Mouse (Mus musculus) lung, postnatal 0 days (tissue): Measurements from ENCODE around the gene Opcml. TPM values are rescaled to one million over a fixed set of nuclear protein-coding genes. Genes with fewer than 3 reads are reported as not detected.

Experiments used
- ATAC-seq: fragments of 200-750 bp; cut with Nextera tagmentation; 2 replicates; pipeline ENCODE4 v1.8.0; 2017; ENCODE audit warnings: moderate library complexity
- DNase-seq: peaks from one replicate; pipeline ENCODE4 v3.0.0-alpha.2; 2016; ENCODE audit warnings: low spot score
- H3K27ac ChIP-seq: fragments of 300-500 bp; sonication (generic); 2 replicates; pipeline ENCODE4 v1.5.1; 2014; ENCODE audit warnings: antibody characterized with exemption, mild to moderate bottlenecking, low read length, mixed read lengths
- H3K27me3 ChIP-seq: fragments of 300-500 bp; sonication (generic); replicated peaks from 2 replicates; pipeline ENCODE4 v1.6.1; 2014; ENCODE audit warnings: low read length, mixed read lengths; ENCODE audit not compliant: insufficient read depth
- H3K36me3 ChIP-seq: fragments of 300-500 bp; sonication (generic); 2 replicates; pipeline ENCODE4 v1.6.1; 2014; ENCODE audit warnings: low read length, mixed read lengths; ENCODE audit not compliant: insufficient read depth
- H3K4me1 ChIP-seq: fragments of 300-500 bp; sonication (generic); 2 replicates; pipeline ENCODE4 v1.6.1; 2014; ENCODE audit warnings: antibody characterized with exemption, low read depth, low read length, mixed read lengths; ENCODE audit not compliant: insufficient read depth
- H3K4me2 ChIP-seq: fragments of 300-500 bp; sonication (generic); replicated peaks from 2 replicates; pipeline ENCODE4 v1.6.1; 2014; ENCODE audit warnings: low read depth, mild to moderate bottlenecking, low read length, moderate library complexity, mixed read lengths
- H3K4me3 ChIP-seq: fragments of 300-500 bp; sonication (generic); 2 replicates; pipeline ENCODE4 v1.5.1; 2014; ENCODE audit warnings: low read depth, low read length
- H3K9ac ChIP-seq: fragments of 300-500 bp; sonication (generic); replicated peaks from 2 replicates; pipeline ENCODE4 v1.6.1; 2014; ENCODE audit warnings: low read depth, mild to moderate bottlenecking
- H3K9me3 ChIP-seq: fragments of 300-500 bp; sonication (generic); 2 replicates; pipeline ENCODE4 v1.6.1; 2016; ENCODE audit warnings: low read length, mixed read lengths
- CTCF ChIP-seq: IDR thresholded peaks from 2 replicates; pipeline ENCODE4 v1.5.1; 2016; ENCODE audit warnings: antibody characterized with exemption, mild to moderate bottlenecking
- EP300 ChIP-seq: IDR thresholded peaks from 2 replicates; pipeline ENCODE4 v1.6.1; 2016; ENCODE audit warnings: antibody characterized with exemption, mild to moderate bottlenecking, control low read depth
- WGBS: fragments of 180-500 bp; shearing (Covaris S2); extraction: QIAGEN DNeasy Blood & Tissue Kit; methylation state at CpG from one replicate; pipeline ENCODE4 v1.1.7; 2014; 5-methylcytosine and 5-hydroxymethylcytosine counted together
- polyA plus RNA-seq: library from polyadenylated mRNA; unstranded; fragments of >200 nt; fragmentation: Nextera tagmentation; extraction: Ambion mirVana; gene quantifications from 2 replicates; pipeline ENCODE4 v1.2.1, GENCODE M21; 2015

Opcml gene
- polyA plus RNA-seq, 1 experiment from 2014 or later = 2.5 TPM

- Histone ChIP-seq H3K4me3 (no peak overlapping the region), H3K27me3 (no peaks in the 10 kb centered on the region), H3K4me2 (no peak overlapping the region), H3K36me3 (no peaks in the 10 kb centered on the region), H3K9me3 (no peaks in the 10 kb centered on the region), H3K27ac (no peak overlapping the region), H3K4me1 (no peaks in the 10 kb centered on the region), H3K9ac (no peak overlapping the region)
- ATAC-seq = no peak
- no peak for DNase-seq
- 77% methylated on average over 2 of the region's 2 CpGs for WGBS
- TF ChIP-seq EP300 (no peak), CTCF (no peak)
Observed at GRCm38 (mm10) chr9:28365160-28365473, 574.5 kb downstream of the Opcml start.

DNA sequence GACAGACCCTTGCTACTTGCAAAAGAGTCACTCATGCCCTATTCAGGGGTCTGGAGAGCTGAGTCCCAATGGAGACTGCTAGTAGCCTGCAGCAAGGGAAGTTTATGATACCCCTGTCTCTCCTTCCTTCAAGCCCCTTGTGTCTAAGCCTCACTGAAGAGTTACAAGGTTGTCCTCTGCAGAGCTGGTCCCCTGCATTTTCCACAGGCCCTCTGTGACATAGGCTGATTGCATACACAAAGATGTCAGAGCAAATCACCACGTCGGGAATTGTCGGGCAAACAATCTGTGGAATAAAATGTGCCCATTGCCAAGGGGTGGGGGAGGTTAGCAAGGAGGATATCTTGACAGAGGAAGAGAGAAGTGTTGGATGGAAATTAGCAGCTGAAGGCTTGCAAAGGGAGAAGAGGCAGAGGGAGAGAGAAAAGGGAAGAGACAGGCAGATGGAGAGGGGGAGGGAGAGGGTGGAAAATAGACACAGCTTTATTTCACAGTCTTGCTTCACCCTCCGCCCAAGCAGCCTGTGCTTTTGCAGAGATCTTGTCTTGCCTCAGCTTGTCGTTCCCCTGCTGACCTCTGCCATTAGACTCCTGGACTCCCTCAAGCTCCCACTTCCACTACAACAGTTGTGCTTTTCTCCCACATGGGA, 596.1 kb downstream of the Opcml start:
- no peak overlapping the region for H3K4me2 ChIP-seq
- ATAC-seq = peak; percentile 70
- 35% methylated on average over 5 of the region's 5 CpGs for WGBS

GRCm38 (mm10) chr9:28395222-28395621, 604.6 kb downstream of the Opcml start:
- Histone ChIP-seq H3K27me3 (no peaks in the 10 kb centered on the region), H3K9me3 (no peaks in the 10 kb centered on the region), H3K36me3 (no peaks in the 10 kb centered on the region), H3K27ac (no peak overlapping the region), H3K4me3 (no peak overlapping the region), H3K9ac (no peak overlapping the region), H3K4me2 (no peak overlapping the region), H3K4me1 (no peaks in the 10 kb centered on the region)
- TF ChIP-seq CTCF (no peak), EP300 (no peak)
- ATAC-seq (peak; percentile 91), DNase-seq (peak; percentile 77)
- WGBS = 0% methylated on average over 3 of the region's 3 CpGs

More for the DNA sequence above, 596.1 kb downstream of the Opcml start:
- DNase-seq = peak; percentile 77
- no peaks in the 10 kb centered on the region for H3K36me3 ChIP-seq
- H3K4me1 ChIP-seq = no peaks in the 10 kb centered on the region
- no peak overlapping the region for H3K27ac ChIP-seq
- no peaks in the 10 kb centered on the region for H3K27me3 ChIP-seq
- H3K9ac ChIP-seq = no peak overlapping the region
- TF ChIP-seq EP300 = no peak
- no peak for TF ChIP-seq CTCF
- H3K9me3 ChIP-seq = no peaks in the 10 kb centered on the region
- H3K4me3 ChIP-seq = no peak overlapping the region

- H3K9me3 ChIP-seq = no peaks in the 10 kb centered on the region
- ATAC-seq = peak; percentile 69
- no peak overlapping the region for H3K4me3 ChIP-seq
- no peaks in the 10 kb centered on the region for H3K27me3 ChIP-seq
- no peak overlapping the region for H3K4me2 ChIP-seq
- H3K4me1 ChIP-seq = no peaks in the 10 kb centered on the region
- DNase-seq = peak; percentile 41
- no peak overlapping the region for H3K9ac ChIP-seq
- WGBS = 36% methylated on average over 3 of the region's 3 CpGs
- H3K27ac ChIP-seq = no peak overlapping the region
- TF ChIP-seq CTCF (no peak), EP300 (no peak)
- no peaks in the 10 kb centered on the region for H3K36me3 ChIP-seq
Observed at GRCm38 (mm10) chr9:28395638-28396037, 605.1 kb downstream of the Opcml start.

- DNase-seq (no peak), ATAC-seq (peak; percentile 47)
- H3K9me3 ChIP-seq = no peaks in the 10 kb centered on the region
- H3K27ac ChIP-seq = no peak overlapping the region
- H3K4me3 ChIP-seq = peak overlapping the region; percentile 40
- H3K4me2 ChIP-seq = peak overlapping the region; percentile 64
- TF ChIP-seq CTCF = no peak
- 0 out of 2 replicates have a peak, but pooled peaks cover 4% of the 10 kb centered on the region for H3K27me3 ChIP-seq
- no peak overlapping the region for H3K9ac ChIP-seq
- H3K4me1 ChIP-seq = no peaks in the 10 kb centered on the region
- no peaks in the 10 kb centered on the region for H3K36me3 ChIP-seq
- 2% methylated on average over 40 of the region's 56 CpGs for WGBS
Observed at GRCm38 (mm10) chr9:28402770-28403650, 612.4 kb downstream of the Opcml start.

GRCm38 (mm10) chr9:28403831-28404562, 613.4 kb downstream of the Opcml start:
- peak overlapping the region; percentile 40 for H3K4me3 ChIP-seq
- H3K9ac ChIP-seq = no peak overlapping the region
- ATAC-seq (peak; percentile 60), DNase-seq (peak; percentile 51)
- WGBS = 3% methylated on average over 29 of the region's 30 CpGs
- H3K9me3 ChIP-seq = no peaks in the 10 kb centered on the region
- H3K4me1 ChIP-seq = no peaks in the 10 kb centered on the region
- TF ChIP-seq EP300 = no peak
- TF ChIP-seq CTCF = peak; percentile 75
- H3K27ac ChIP-seq = no peak overlapping the region
- no peaks in the 10 kb centered on the region for H3K36me3 ChIP-seq
- peak overlapping the region; percentile 64 for H3K4me2 ChIP-seq
- H3K27me3 ChIP-seq = 0 out of 2 replicates have a peak, but pooled peaks cover 4% of the 10 kb centered on the region
